Comparison of ENCODE assay signal across 15 mouse cellular contexts in genomic region chr17:80970716-80971115, GRCm38 (mm10). TPM values are rescaled to one million over a fixed set of nuclear protein-coding genes. Genes with fewer than 3 reads are reported as not detected.
A peak's percentile ranks its signal among the peaks of the same experiment; 100 is the strongest.
DNase-seq lines count a peak whose midpoint lies in the region; ATAC-seq and TF ChIP-seq lines count a peak whose summit lies in the region.
"Had no signal": no experiment of that assay in that cellular context is flagged by ENCODE, and none has a peak within 500 bp of the region (broad histone marks: within the 10 kb centered on the region; RNA-seq: fewer than 3 reads in every experiment).

No protein-coding gene starts in this region.

- no peaks in the 10 kb centered on the region for H3K27me3 ChIP-seq in cerebellum, adult 2 months (ENCODE audit: control insufficient read depth, insufficient read depth, low read length)
- H3K27me3 ChIP-seq in kidney, postnatal 0 days (ENCODE audit: insufficient read depth, low read length): no peaks in the 10 kb centered on the region
- no peaks in the 10 kb centered on the region for H3K27me3 ChIP-seq in forebrain, embryonic 13.5 days
- no peaks in the 10 kb centered on the region for H3K27me3 ChIP-seq in hindbrain, embryonic 15.5 days
- no peaks in the 10 kb centered on the region for H3K27me3 ChIP-seq in limb, embryonic 10.5 days (ENCODE audit: low read depth, poor library complexity, severe bottlenecking)
- no peaks in the 10 kb centered on the region for H3K27me3 ChIP-seq in kidney, embryonic 16.5 days (ENCODE audit: insufficient read depth, low read length)
- H3K27me3 ChIP-seq: embryonic facial prominence, embryonic 13.5 days had no signal

- 0 out of 2 replicates have a peak overlapping the region, but pooled peaks have one; percentile 32 for H3K9ac ChIP-seq in kidney, postnatal 0 days (ENCODE audit: low read depth, low read length)
- no peak overlapping the region for H3K9ac ChIP-seq in forebrain, embryonic 13.5 days
- H3K9ac ChIP-seq in hindbrain, embryonic 15.5 days: no peak overlapping the region
- no peak overlapping the region for H3K9ac ChIP-seq in kidney, embryonic 16.5 days (replicated peaks; ENCODE audit: low read length)

- TF ChIP-seq POLR2A in cerebellum, adult 2 months (IDR thresholded peaks at IDR 0.05; ENCODE audit: borderline replicate concordance, insufficient read depth, low read length): no peak

- 8% methylated on average over 10 of the region's 10 CpGs for WGBS in cerebellum, adult 2 months
- WGBS in kidney, postnatal 0 days: 62% methylated on average over 10 of the region's 10 CpGs
- WGBS in forebrain, embryonic 13.5 days: 72% methylated on average over 10 of the region's 10 CpGs
- 58% methylated on average over 10 of the region's 10 CpGs for WGBS in hindbrain, embryonic 15.5 days
- 70% methylated on average over 10 of the region's 10 CpGs for WGBS in limb, embryonic 10.5 days
- WGBS in kidney, embryonic 16.5 days: 64% methylated on average over 10 of the region's 10 CpGs

- peaks cover 45% of the 10 kb centered on the region for H3K4me1 ChIP-seq in cerebellum, adult 2 months (ENCODE audit: control insufficient read depth, insufficient read depth, low read length)
- peaks cover 16% of the 10 kb centered on the region; the same call in 1 of the 2 replicates for H3K4me1 ChIP-seq in kidney, postnatal 0 days (replicated peaks; ENCODE audit: insufficient read depth, low read length)
- peaks cover 50% of the 10 kb centered on the region for H3K4me1 ChIP-seq in forebrain, embryonic 13.5 days
- H3K4me1 ChIP-seq in hindbrain, embryonic 15.5 days (replicated peaks): peaks cover 35% of the 10 kb centered on the region
- H3K4me1 ChIP-seq in limb, embryonic 10.5 days: peaks cover 32% of the 10 kb centered on the region
- peaks cover 43% of the 10 kb centered on the region for H3K4me1 ChIP-seq in kidney, embryonic 16.5 days (ENCODE audit: insufficient read depth, low read length)

- H3K9me3 ChIP-seq in kidney, postnatal 0 days (replicated peaks; ENCODE audit: low read length): no peaks in the 10 kb centered on the region
- H3K9me3 ChIP-seq in forebrain, embryonic 13.5 days (replicated peaks): no peaks in the 10 kb centered on the region
- no peaks in the 10 kb centered on the region for H3K9me3 ChIP-seq in hindbrain, embryonic 15.5 days
- no peaks in the 10 kb centered on the region for H3K9me3 ChIP-seq in limb, embryonic 10.5 days (replicated peaks)
- 0 out of 2 replicates have a peak, but pooled peaks cover 2% of the 10 kb centered on the region for H3K9me3 ChIP-seq in kidney, embryonic 16.5 days (ENCODE audit: low read length)
- H3K9me3 ChIP-seq: embryonic facial prominence, embryonic 13.5 days had no signal

- peak overlapping the region; percentile 44 for H3K27ac ChIP-seq in cerebellum, adult 2 months (ENCODE audit: insufficient read depth, low read length)
- H3K27ac ChIP-seq in kidney, postnatal 0 days: 0 out of 2 replicates have a peak overlapping the region, but pooled peaks have one; percentile 47
- peak overlapping the region; percentile 81 for H3K27ac ChIP-seq in forebrain, embryonic 13.5 days
- H3K27ac ChIP-seq in hindbrain, embryonic 15.5 days (replicated peaks): peak overlapping the region; percentile 66
- H3K27ac ChIP-seq in limb, embryonic 10.5 days: no peak overlapping the region
- no peak overlapping the region for H3K27ac ChIP-seq in kidney, embryonic 16.5 days (ENCODE audit: low read length)
- H3K27ac ChIP-seq: embryonic facial prominence, embryonic 13.5 days had no signal

- no peak for TF ChIP-seq CTCF in cerebellum, adult 2 months (IDR thresholded peaks at IDR 0.05; ENCODE audit: borderline replicate concordance, insufficient read depth, low read depth, low read length)
- TF ChIP-seq CTCF in kidney, postnatal 0 days (IDR thresholded peaks at IDR 0.05; ENCODE audit: low read depth): no peak

- H3K4me2 ChIP-seq in kidney, postnatal 0 days (ENCODE audit: low read length): no peak overlapping the region
- peak overlapping the region; percentile 42; the same call in 1 of the 2 replicates for H3K4me2 ChIP-seq in forebrain, embryonic 13.5 days
- no peak overlapping the region for H3K4me2 ChIP-seq in hindbrain, embryonic 15.5 days
- H3K4me2 ChIP-seq in kidney, embryonic 16.5 days (replicated peaks; ENCODE audit: low read depth, low read length): no peak overlapping the region

- peak overlapping the region; percentile 29 for H3K4me3 ChIP-seq in cerebellum, adult 2 months (replicated peaks; ENCODE audit: insufficient read depth, low read depth, low read length)
- no peak overlapping the region for H3K4me3 ChIP-seq in kidney, postnatal 0 days (replicated peaks; ENCODE audit: low read depth, low read length)
- H3K4me3 ChIP-seq in forebrain, embryonic 13.5 days: no peak overlapping the region
- no peak overlapping the region for H3K4me3 ChIP-seq in hindbrain, embryonic 15.5 days
- no peak overlapping the region for H3K4me3 ChIP-seq in limb, embryonic 10.5 days
- no peak overlapping the region for H3K4me3 ChIP-seq in kidney, embryonic 16.5 days (ENCODE audit: low read length)
- H3K4me3 ChIP-seq: embryonic facial prominence, embryonic 13.5 days had no signal

- ATAC-seq in kidney, postnatal 0 days (replicated peaks; ENCODE audit: low FRiP score, low read depth): no peak
- ATAC-seq in forebrain, embryonic 13.5 days: no peak
- no peak for ATAC-seq in hindbrain, embryonic 15.5 days (ENCODE audit: low FRiP score, low read depth)
- no peak for ATAC-seq in kidney, embryonic 16.5 days (ENCODE audit: low FRiP score, low TSS enrichment)
- ATAC-seq: inflammation-experienced regulatory T-cells, adult 6 months had no signal

- no peak for DNase-seq in cerebellum, adult 2 months
- DNase-seq in cerebellum, adult 9-10 months: no peak
- no peak for DNase-seq in kidney, postnatal 0 days (ENCODE audit: low spot score)
- no peak for DNase-seq in kidney, postnatal 4 days
- DNase-seq in limb, embryonic 10.5 days (ENCODE audit: low spot score): no peak
- DNase-seq: kidney, postnatal 14 days; liver; lung, postnatal 14 days; right cerebral cortex, adult 18-20 months had no signal

- no peaks in the 10 kb centered on the region for H3K36me3 ChIP-seq in kidney, postnatal 0 days (ENCODE audit: insufficient read depth, low read length)
- H3K36me3 ChIP-seq in forebrain, embryonic 13.5 days (ENCODE audit: poor library complexity, severe bottlenecking): no peaks in the 10 kb centered on the region
- no peaks in the 10 kb centered on the region for H3K36me3 ChIP-seq in hindbrain, embryonic 15.5 days
- H3K36me3 ChIP-seq in limb, embryonic 10.5 days: no peaks in the 10 kb centered on the region
- no peaks in the 10 kb centered on the region for H3K36me3 ChIP-seq in kidney, embryonic 16.5 days (ENCODE audit: insufficient read depth, low read length)
- H3K36me3 ChIP-seq: embryonic facial prominence, embryonic 13.5 days; G1E had no signal

RNA-seq across cellular contexts. Expression of gene Tmem178, which starts 26.3 kb away (rescaled TPM):
- 128 and 146 TPM in 2 replicates for polyA plus RNA-seq in cerebellum, adult 2 months (2012; rRNA removed)
- polyA plus RNA-seq in kidney, postnatal 0 days (2015; fragmentation: Nextera tagmentation; extraction: Ambion mirVana): 41.8 and 46.0 TPM in 2 replicates
- 29.7 and 40.4 TPM in 2 replicates for polyA plus RNA-seq in forebrain, embryonic 13.5 days (2015; fragmentation: Nextera tagmentation; extraction: Ambion mirVana)
- 31.1 and 32.9 TPM in 2 replicates for polyA plus RNA-seq in hindbrain, embryonic 15.5 days (2015; fragmentation: Nextera tagmentation; extraction: Ambion mirVana)
- polyA plus RNA-seq in limb, embryonic 10.5 days (2016; fragmentation: Nextera tagmentation; extraction: Ambion mirVana): 3.1 and 5.5 TPM in 2 replicates
- 16.8 and 17.8 TPM in 2 replicates for polyA plus RNA-seq in kidney, embryonic 16.5 days (2015; fragmentation: Nextera tagmentation; extraction: Ambion mirVana)
- polyA plus RNA-seq: G1E; inflammation-experienced regulatory T-cells, adult 6 months had no signal

Comparison
In these comparisons a context has a peak if more than half of its experiments do, and no peak if none do; other contexts are left out.
1. H3K27ac ChIP-seq: peak in cerebellum, adult 2 months (single experiment), kidney, postnatal 0 days (single experiment), forebrain, embryonic 13.5 days (single experiment) and hindbrain, embryonic 15.5 days (single experiment); none in limb, embryonic 10.5 days (single experiment) and kidney, embryonic 16.5 days (single experiment).